Mouse (Mus musculus) kidney, adult 2 months (tissue): Measurements from ENCODE around the gene Cfap61. TPM values are rescaled to one million over a fixed set of nuclear protein-coding genes. Genes with fewer than 3 reads are reported as not detected.

Experiments used
- DNase-seq: peaks from one replicate; pipeline ENCODE4 v3.0.0; 2021
- H3K27ac ChIP-seq: fragments of 200-500 bp; 2 replicates; pipeline ENCODE4 v1.5.1; 2012; ENCODE audit warnings: low read depth, low read length, control low read depth, inconsistent platforms; ENCODE audit not compliant: insufficient read depth
- H3K27me3 ChIP-seq: fragments of 200-500 bp; replicated peaks from 2 replicates; pipeline ENCODE4 v1.6.1; 2012; ENCODE audit warnings: mild to moderate bottlenecking, moderate library complexity, low read length, inconsistent platforms; ENCODE audit not compliant: control insufficient read depth, insufficient read depth
- H3K36me3 ChIP-seq: fragments of 200-500 bp; 2 replicates; pipeline ENCODE4 v1.6.1; 2012; ENCODE audit warnings: mild to moderate bottlenecking, moderate library complexity, low read length, inconsistent platforms; ENCODE audit not compliant: control insufficient read depth, insufficient read depth
- H3K4me1 ChIP-seq: fragments of 200-500 bp; 2 replicates; pipeline ENCODE4 v1.6.1; 2011; ENCODE audit warnings: low read length; ENCODE audit not compliant: control insufficient read depth, insufficient read depth
- H3K4me3 ChIP-seq: fragments of 200-500 bp; 2 replicates; pipeline ENCODE4 v1.5.1; 2011; ENCODE audit warnings: mild to moderate bottlenecking, low read depth, low read length, control low read depth; ENCODE audit not compliant: insufficient read depth
- CTCF ChIP-seq: fragments of 200-500 bp; conservative IDR thresholded peaks from 2 replicates; pipeline ENCODE4 v1.5.1; 2011; ENCODE audit warnings: low read depth, mild to moderate bottlenecking, control low read depth, low read length, moderate library complexity, mixed read lengths; ENCODE audit not compliant: insufficient read depth, insufficient read length
- POLR2A ChIP-seq: fragments of 200-500 bp; IDR thresholded peaks from one replicate; pipeline ENCODE4 v1.6.1; 2011; ENCODE audit warnings: low read depth, low read length, control low read depth
- whole genome bisulfite sequencing: fragments of 180-500 bp; shearing (Covaris S2); methylation state at CpG from one replicate; pipeline ENCODE4 v1.1.7; 2018; 5-methylcytosine and 5-hydroxymethylcytosine counted together
- polyA plus RNA-seq: library from polyadenylated mRNA; depleted of rRNA; stranded (reverse); fragments of >200 nt; gene quantifications from 2 replicates; pipeline ENCODE4 v1.2.3, GENCODE M21; 2012

Cfap61 gene
- polyA plus RNA-seq, 1 experiment = 0.38 TPM

GRCm38 (mm10) chr2:146255636-146256035 lies 321.1 kb downstream of the Cfap61 start:
- no peak for DNase-seq
- Histone ChIP-seq H3K27me3 (no peaks in the 10 kb centered on the region), H3K4me1 (no peaks in the 10 kb centered on the region), H3K27ac (no peak overlapping the region), H3K4me3 (no peak overlapping the region), H3K36me3 (no peaks in the 10 kb centered on the region)
- TF ChIP-seq CTCF (no peak), POLR2A (no peak)

- peak; percentile 4 for DNase-seq
- TF ChIP-seq CTCF = peak; percentile 29; the same call in 1 of the 2 replicates
- no peak for TF ChIP-seq POLR2A
- H3K27me3 ChIP-seq = no peaks in the 10 kb centered on the region
- no peaks in the 10 kb centered on the region for H3K4me1 ChIP-seq
- H3K36me3 ChIP-seq = no peaks in the 10 kb centered on the region
- H3K27ac ChIP-seq = no peak overlapping the region
- 76% methylated on average over 3 of the region's 3 CpGs for WGBS
- H3K4me3 ChIP-seq = no peak overlapping the region
These were observed 321.8 kb downstream of the Cfap61 start for GRCm38 (mm10) chr2:146256321-146256875.

- no peak overlapping the region for H3K27ac ChIP-seq
These were observed 322.5 kb downstream of the Cfap61 start for GRCm38 (mm10) chr2:146257037-146257436.

GRCm38 (mm10) chr2:146257609-146258008 lies 323.0 kb downstream of the Cfap61 start:
- no peak overlapping the region for H3K27ac ChIP-seq
- H3K27me3 ChIP-seq = no peaks in the 10 kb centered on the region
- 94% methylated on average over 3 of the region's 3 CpGs for WGBS
- TF ChIP-seq POLR2A (no peak), CTCF (no peak)
- H3K4me1 ChIP-seq = no peaks in the 10 kb centered on the region
- H3K4me3 ChIP-seq = no peak overlapping the region
- no peak for DNase-seq
- no peaks in the 10 kb centered on the region for H3K36me3 ChIP-seq

More at GRCm38 (mm10) chr2:146257037-146257436, 322.5 kb downstream of the Cfap61 start:
- Histone ChIP-seq H3K27me3 (no peaks in the 10 kb centered on the region), H3K4me1 (no peaks in the 10 kb centered on the region), H3K4me3 (no peak overlapping the region), H3K36me3 (no peaks in the 10 kb centered on the region)
- WGBS = 58% methylated on average over 3 of the region's 3 CpGs
- TF ChIP-seq POLR2A = no peak
- TF ChIP-seq CTCF = no peak
- no peak for DNase-seq

GRCm38 (mm10) chr2:146258736-146259469 lies 324.3 kb downstream of the Cfap61 start:
- Histone ChIP-seq H3K27me3 (no peaks in the 10 kb centered on the region), H3K4me1 (no peaks in the 10 kb centered on the region), H3K27ac (no peak overlapping the region), H3K4me3 (no peak overlapping the region), H3K36me3 (no peaks in the 10 kb centered on the region)
- no peak for DNase-seq
- 75% methylated on average over 10 of the region's 10 CpGs for WGBS
- TF ChIP-seq POLR2A (no peak), CTCF (no peak)

- no peak for DNase-seq
- TF ChIP-seq CTCF (no peak), POLR2A (no peak)
- 71% methylated on average over 18 of the region's 18 CpGs for WGBS
These were observed 325.4 kb downstream of the Cfap61 start for GRCm38 (mm10) chr2:146259787-146260560.

GRCm38 (mm10) chr2:146261146-146261545 lies 326.6 kb downstream of the Cfap61 start:
- no peaks in the 10 kb centered on the region for H3K4me1 ChIP-seq
- no peak overlapping the region for H3K4me3 ChIP-seq
- no peak for DNase-seq
- no peaks in the 10 kb centered on the region for H3K36me3 ChIP-seq
- 91% methylated on average over 4 of the region's 4 CpGs for WGBS
- no peaks in the 10 kb centered on the region for H3K27me3 ChIP-seq
- TF ChIP-seq POLR2A (no peak), CTCF (no peak)
- no peak overlapping the region for H3K27ac ChIP-seq

More at GRCm38 (mm10) chr2:146259787-146260560, 325.4 kb downstream of the Cfap61 start:
- H3K27ac ChIP-seq = no peak overlapping the region
- H3K4me1 ChIP-seq = no peaks in the 10 kb centered on the region
- H3K27me3 ChIP-seq = no peaks in the 10 kb centered on the region
- no peak overlapping the region for H3K4me3 ChIP-seq
- H3K36me3 ChIP-seq = no peaks in the 10 kb centered on the region
